In genomic region chr12:74023260-74023659, GRCm38 (mm10) we compare ENCODE assay signal across 21 mouse cellular contexts. TPM values are rescaled to one million over a fixed set of nuclear protein-coding genes. Genes with fewer than 3 reads are reported as not detected.
"Had no signal": no experiment of that assay in that cellular context is flagged by ENCODE, and none has a peak within 500 bp of the region (broad histone marks: within the 10 kb centered on the region; RNA-seq: fewer than 3 reads in every experiment).

No protein-coding gene starts in this region.

- H3K4me3 ChIP-seq: layer of hippocampus, adult 2 months; limb, embryonic 12.5 days; limb, embryonic 15.5 days; midbrain, embryonic 12.5 days; midbrain, embryonic 15.5 days; neural tube, embryonic 12.5 days had no signal

- DNase-seq: kidney, postnatal 25 days; left cerebral cortex, postnatal 4 days; liver, postnatal 0 days; lung, embryonic 14.5 days; retina, postnatal 1 day; right cerebral cortex, postnatal 25 days; thymus, adult 18-20 months; thymus, postnatal 36 days had no signal

- H3K27me3 ChIP-seq: limb, embryonic 12.5 days; limb, embryonic 15.5 days; midbrain, embryonic 12.5 days; midbrain, embryonic 15.5 days; neural tube, embryonic 12.5 days had no signal

- H3K4me1 ChIP-seq: limb, embryonic 12.5 days; limb, embryonic 15.5 days; midbrain, embryonic 15.5 days; neural tube, embryonic 12.5 days had no signal

- H3K36me3 ChIP-seq: limb, embryonic 12.5 days; limb, embryonic 15.5 days; midbrain, embryonic 12.5 days; midbrain, embryonic 15.5 days; neural tube, embryonic 12.5 days had no signal

- H3K9me3 ChIP-seq: limb, embryonic 12.5 days; limb, embryonic 15.5 days; midbrain, embryonic 12.5 days; midbrain, embryonic 15.5 days; neural tube, embryonic 12.5 days had no signal

- H3K27ac ChIP-seq: kidney, postnatal 0 days; layer of hippocampus, adult 2 months; limb, embryonic 12.5 days; limb, embryonic 15.5 days; liver, embryonic 14.5 days; macrophage; midbrain, embryonic 12.5 days; midbrain, embryonic 15.5 days; neural tube, embryonic 12.5 days had no signal

- H3K9ac ChIP-seq: limb, embryonic 12.5 days; limb, embryonic 15.5 days; liver, embryonic 14.5 days; liver, postnatal 0 days; lung, embryonic 14.5 days; midbrain, embryonic 12.5 days; midbrain, embryonic 15.5 days; neural tube, embryonic 12.5 days had no signal

- H3K4me2 ChIP-seq: limb, embryonic 12.5 days; limb, embryonic 15.5 days; liver, embryonic 11.5 days; lung, embryonic 14.5 days; midbrain, embryonic 12.5 days; midbrain, embryonic 15.5 days; neural tube, embryonic 12.5 days had no signal

- ATAC-seq: liver, postnatal 0 days; lung, postnatal 0 days; midbrain, embryonic 15.5 days had no signal

RNA-seq across cellular contexts. Expression of gene Syt16, which starts 25.8 kb away (rescaled TPM):
- polyA plus RNA-seq: liver, postnatal 0 days; macrophage; small intestine, adult 2 months; spleen, adult 2 months had no signal
